Mouse (Mus musculus) monocyte, adult 59 days (primary cell): Measurements from ENCODE around the gene Olfr1180. TPM values are rescaled to one million over a fixed set of nuclear protein-coding genes. Genes with fewer than 3 reads are reported as not detected.

Experiments
- total RNA-seq, 2 experiments: library from RNA; stranded (reverse); gene quantifications; one replicate each; pipeline ENCODE4 v1.2.4; 2023

The Olfr1180 gene
- total RNA-seq = not detected

GRCm38 (mm10) chr2:88419051-88419450 lies at the start of gene Olfr1180:
Gene Olfr1180, minus strand, starts transcription at chr2:88419151.

GRCm38 (mm10) chr2:88454567-88454966 lies 35.6 kb upstream of the Olfr1180 start, which contains the start of gene Olfr1183:
Gene Olfr1183, plus strand, starts transcription at chr2:88454867.

GRCm38 (mm10) chr2:88449031-88449430 lies 30.1 kb upstream of the Olfr1180 start, which contains the start of gene Gm13757:
Gene Gm13757, minus strand, starts transcription at chr2:88449131.

GRCm38 (mm10) chr2:88426071-88426470 lies 7.1 kb upstream of the Olfr1180 start, which contains the start of gene Olfr1181:
Gene Olfr1181, minus strand, starts transcription at chr2:88426171.

DNA sequence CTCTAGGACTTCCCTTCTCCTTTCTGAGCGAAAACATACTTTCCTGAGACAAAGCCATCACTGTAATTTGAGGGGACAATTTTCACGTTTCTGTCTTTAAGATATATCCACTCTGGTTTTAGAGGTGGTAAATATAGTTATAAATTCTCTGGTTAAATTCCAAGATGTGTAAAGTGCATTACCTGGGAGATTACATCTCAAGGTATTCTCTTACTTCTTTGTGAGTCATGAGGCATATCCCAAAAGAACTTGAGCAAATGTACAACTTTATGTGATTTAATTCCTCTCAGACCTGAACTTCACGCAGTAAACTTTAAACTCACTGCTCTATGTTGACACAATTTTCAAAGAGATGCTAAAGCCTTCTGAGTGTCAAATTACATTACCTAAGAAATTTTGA lies 12.6 kb downstream of the Olfr1180 start, which contains the start of gene Olfr1179:
Olfr1179 (minus strand) TSS at position 101 of the 400 bp plus-strand sequence.

GRCm38 (mm10) chr2:88386762-88387161 lies 32.2 kb downstream of the Olfr1180 start, which contains the start of gene Olfr1178:
Gene Olfr1178, plus strand, starts transcription at chr2:88387062.

Other genes starting within 250 kb of the Olfr1180 start
- gene Olfr1168, start 237.3 kb downstream of the Olfr1180 start, total RNA-seq = not detected
- not detected for gene Olfr1170, start 190.8 kb downstream of the Olfr1180 start, total RNA-seq
- under 1 TPM in 1 of 2 experiments, not detected in 1; 0.08 TPM for gene Olfr1173, start 139.3 kb downstream of the Olfr1180 start, total RNA-seq
- not detected for gene Olfr1174-ps, start 104.0 kb downstream of the Olfr1180 start, total RNA-seq
- not detected for gene Olfr1175-ps, start 91.9 kb downstream of the Olfr1180 start, total RNA-seq
- gene Olfr1176, start 82.4 kb downstream of the Olfr1180 start, total RNA-seq = not detected
- not detected for gene Olfr1177-ps, start 72.7 kb downstream of the Olfr1180 start, total RNA-seq
- gene Olfr1178, start 32.1 kb downstream of the Olfr1180 start, total RNA-seq = not detected
- not detected for gene Olfr1179, start 12.7 kb downstream of the Olfr1180 start, total RNA-seq
- gene Olfr1181, start 7.0 kb upstream of the Olfr1180 start, total RNA-seq = not detected
- gene Gm13757, start 30.0 kb upstream of the Olfr1180 start, total RNA-seq = not detected
- not detected for gene Olfr1183, start 35.7 kb upstream of the Olfr1180 start, total RNA-seq
- gene Olfr1184, start 64.4 kb upstream of the Olfr1180 start, total RNA-seq = not detected
- not detected for gene Olfr1185-ps1, start 74.2 kb upstream of the Olfr1180 start, total RNA-seq
- gene Olfr1186, start 99.4 kb upstream of the Olfr1180 start, total RNA-seq = not detected
- gene Olfr1188, start 137.8 kb upstream of the Olfr1180 start, total RNA-seq = not detected
- gene Olfr1189, start 167.3 kb upstream of the Olfr1180 start, total RNA-seq = not detected
- not detected for gene Olfr1191-ps1, start 221.4 kb upstream of the Olfr1180 start, total RNA-seq
- gene Olfr1192-ps1, start 229.4 kb upstream of the Olfr1180 start, total RNA-seq = not detected